Mouse (Mus musculus) midbrain, embryonic 10.5 days (tissue): ENCODE data around the gene Zfp169. TPM values are rescaled to one million over a fixed set of nuclear protein-coding genes. Genes with fewer than 3 reads are reported as not detected.
"Not testable (repeated sequence)": the region's sequence is repeated elsewhere in the genome, so short reads cannot be mapped to it uniquely, and the experiment has no call there.

Experiments
- DNase-seq: peaks from one replicate; pipeline ENCODE4 v3.0.0-alpha.2; 2017; ENCODE audit warnings: low spot score
- H3K27ac ChIP-seq: fragments of 300-500 bp; sonication (generic); replicated peaks from 2 replicates; pipeline ENCODE4 v1.5.1; 2016; ENCODE audit warnings: mild to moderate bottlenecking
- H3K27me3 ChIP-seq: fragments of 300-500 bp; sonication (generic); 2 replicates; pipeline ENCODE4 v1.6.1; 2016; ENCODE audit warnings: low read depth, mild to moderate bottlenecking; ENCODE audit not compliant: poor library complexity, severe bottlenecking
- H3K36me3 ChIP-seq: fragments of 300-500 bp; sonication (generic); 2 replicates; pipeline ENCODE4 v1.6.1; 2016; ENCODE audit warnings: mild to moderate bottlenecking, moderate library complexity
- H3K4me1 ChIP-seq: fragments of 300-500 bp; sonication (generic); 2 replicates; pipeline ENCODE4 v1.6.1; 2016
- H3K4me3 ChIP-seq: fragments of 300-500 bp; sonication (generic); 2 replicates; pipeline ENCODE4 v1.5.1; 2016; ENCODE audit warnings: mild to moderate bottlenecking, moderate library complexity
- H3K9me3 ChIP-seq: fragments of 300-500 bp; sonication (generic); replicated peaks from 2 replicates; pipeline ENCODE4 v1.6.1; 2016; ENCODE audit warnings: mild to moderate bottlenecking
- WGBS: fragments of 180-500 bp; shearing (Covaris S2); methylation state at CpG from one replicate; pipeline ENCODE4 v1.1.7; 2016; 5-methylcytosine and 5-hydroxymethylcytosine counted together
- polyA plus RNA-seq: library from polyadenylated mRNA; unstranded; fragments of >200 nt; fragmentation: Nextera tagmentation; extraction: Ambion mirVana; gene quantifications from 2 replicates; pipeline ENCODE4 v1.2.1, GENCODE M21; 2016

Gene Zfp169
- polyA plus RNA-seq, 1 experiment from 2014 or later: 4.7 TPM

- Histone ChIP-seq H3K4me1 (peaks cover 46% of the 10 kb centered on the region), H3K27me3 (peaks cover 6% of the 10 kb centered on the region), H3K4me3 (peak overlapping the region; percentile 93), H3K36me3 (no peaks in the 10 kb centered on the region; the same call in 1 of the 2 replicates), H3K9me3 (no peaks in the 10 kb centered on the region), H3K27ac (no peak overlapping the region)
- no peak for DNase-seq
These were observed 31.1 kb upstream of the Zfp169 start for GRCm38 (mm10) chr13:48544391-48544790.

DNA sequence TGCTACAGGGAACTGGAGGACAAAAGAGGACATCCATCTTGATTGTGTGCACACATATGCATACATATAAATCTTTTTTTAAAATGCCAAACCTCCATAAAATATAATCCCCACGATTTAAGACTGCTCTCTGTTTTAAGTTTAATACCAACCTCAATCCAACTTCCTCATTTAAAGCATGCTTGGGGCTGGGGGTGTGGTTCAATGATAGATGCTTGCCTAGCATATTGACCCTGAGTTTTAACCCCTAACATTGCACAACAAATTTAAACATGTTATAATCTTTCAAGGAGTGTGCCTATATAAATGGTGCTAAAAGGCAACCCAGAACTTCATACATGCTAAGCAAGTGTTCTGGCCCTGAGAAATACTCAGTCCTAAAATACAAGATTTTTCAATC lies 27.2 kb upstream of the Zfp169 start:
- no peaks in the 10 kb centered on the region for H3K9me3 ChIP-seq
- WGBS: 69% methylated on average over 1 of the region's 1 CpGs
- no peak overlapping the region for H3K27ac ChIP-seq
- DNase-seq: no peak
- peaks cover 31% of the 10 kb centered on the region for H3K36me3 ChIP-seq
- H3K27me3 ChIP-seq: no peaks in the 10 kb centered on the region
- no peak overlapping the region for H3K4me3 ChIP-seq
- H3K4me1 ChIP-seq: peaks cover 40% of the 10 kb centered on the region

DNA sequence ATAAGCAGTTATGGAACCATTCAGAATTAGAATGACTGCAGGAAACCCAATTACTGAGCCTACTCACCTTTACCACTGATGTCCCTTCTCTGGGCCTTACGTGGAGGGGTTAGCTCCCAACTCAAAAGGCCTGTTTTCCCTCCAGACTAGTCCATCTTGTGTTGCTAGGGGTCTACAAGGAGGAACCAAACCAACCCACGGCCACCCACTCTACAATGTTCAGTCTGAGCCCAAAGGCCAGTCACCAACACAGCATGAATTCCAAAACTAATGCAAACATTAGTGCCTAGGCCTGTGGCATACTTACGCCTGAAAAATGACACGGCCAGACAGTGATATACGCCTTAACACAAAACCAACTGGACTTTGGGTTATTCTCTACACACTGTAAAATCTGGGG lies 20.2 kb upstream of the Zfp169 start:
- Histone ChIP-seq H3K9me3 (no peaks in the 10 kb centered on the region), H3K27me3 (no peaks in the 10 kb centered on the region), H3K36me3 (peaks cover 41% of the 10 kb centered on the region), H3K4me3 (no peak overlapping the region), H3K27ac (no peak overlapping the region), H3K4me1 (peaks cover under 1% of the 10 kb centered on the region)
- WGBS: 87% methylated on average over 5 of the region's 5 CpGs
- peak; percentile 17 for DNase-seq

DNA sequence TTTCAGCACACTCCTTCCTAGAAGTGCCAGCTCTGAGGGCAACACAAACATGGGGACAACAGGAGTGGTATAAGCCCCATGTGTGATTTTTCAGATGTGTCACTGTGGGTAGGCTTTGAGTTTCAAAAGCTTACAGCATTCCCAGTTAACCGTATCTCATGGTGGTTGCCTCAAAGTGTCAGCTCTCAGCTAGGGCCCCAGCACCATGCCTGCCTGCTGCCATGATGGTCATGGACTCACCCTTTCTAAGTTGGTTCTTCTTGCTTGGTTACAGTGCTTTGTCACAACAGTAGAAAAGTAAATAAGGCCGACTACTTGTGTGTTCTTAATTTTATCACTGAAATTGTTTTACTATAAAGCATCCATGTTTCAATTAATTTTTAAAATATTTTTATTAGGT lies 18.2 kb upstream of the Zfp169 start:
- Histone ChIP-seq H3K9me3 (no peaks in the 10 kb centered on the region), H3K4me3 (no peak overlapping the region), H3K27me3 (no peaks in the 10 kb centered on the region), H3K4me1 (peaks cover 4% of the 10 kb centered on the region), H3K36me3 (peaks cover 21% of the 10 kb centered on the region), H3K27ac (no peak overlapping the region)
- no peak for DNase-seq
- WGBS: 84% methylated on average over 2 of the region's 2 CpGs

DNA sequence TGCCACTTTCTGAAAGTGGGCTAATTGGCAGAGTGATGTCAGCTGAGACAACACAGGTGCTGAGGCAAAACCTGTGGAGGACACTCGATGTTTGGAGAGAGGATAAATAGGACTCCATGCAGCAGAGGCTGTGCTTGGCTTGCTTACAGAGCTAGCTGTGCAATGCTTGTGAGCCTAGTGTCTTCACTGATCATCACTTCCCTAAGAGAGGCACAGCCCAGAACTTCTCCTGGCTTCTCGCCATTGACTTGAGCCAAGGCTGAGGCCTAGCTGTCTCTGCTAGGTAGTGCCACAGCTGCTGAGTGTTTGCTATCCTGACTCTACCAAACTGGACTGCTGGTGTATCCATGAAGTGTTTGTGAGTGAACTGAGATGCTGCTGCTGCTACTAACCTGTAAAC lies 17.4 kb upstream of the Zfp169 start:
- H3K27me3 ChIP-seq: no peaks in the 10 kb centered on the region
- peaks cover 14% of the 10 kb centered on the region for H3K36me3 ChIP-seq
- H3K4me1 ChIP-seq: peaks cover 4% of the 10 kb centered on the region
- no peaks in the 10 kb centered on the region for H3K9me3 ChIP-seq
- no peak for DNase-seq
- no peak overlapping the region for H3K4me3 ChIP-seq
- WGBS: 80% methylated on average over 2 of the region's 2 CpGs
- no peak overlapping the region for H3K27ac ChIP-seq

GRCm38 (mm10) chr13:48529028-48529427 lies 15.8 kb upstream of the Zfp169 start:
- WGBS: 60% methylated on average over 2 of the region's 2 CpGs
- Histone ChIP-seq H3K27ac (no peak overlapping the region), H3K27me3 (no peaks in the 10 kb centered on the region), H3K36me3 (no peaks in the 10 kb centered on the region), H3K4me1 (peaks cover 4% of the 10 kb centered on the region), H3K4me3 (no peak overlapping the region), H3K9me3 (no peaks in the 10 kb centered on the region)
- no peak for DNase-seq

- peaks cover 4% of the 10 kb centered on the region for H3K4me1 ChIP-seq
- peak; percentile 70 for DNase-seq
- no peaks in the 10 kb centered on the region for H3K36me3 ChIP-seq
- H3K27me3 ChIP-seq: no peaks in the 10 kb centered on the region
- no peak overlapping the region for H3K27ac ChIP-seq
- H3K9me3 ChIP-seq: no peaks in the 10 kb centered on the region
- WGBS: 53% methylated on average over 15 of the region's 15 CpGs
- no peak overlapping the region for H3K4me3 ChIP-seq
These were observed 15.0 kb upstream of the Zfp169 start for GRCm38 (mm10) chr13:48528123-48528871.

GRCm38 (mm10) chr13:48525745-48526144 lies 12.5 kb upstream of the Zfp169 start:
- 85% methylated on average over 5 of the region's 5 CpGs for WGBS
- DNase-seq: no peak
- Histone ChIP-seq H3K27ac (no peak overlapping the region), H3K27me3 (no peaks in the 10 kb centered on the region), H3K36me3 (no peaks in the 10 kb centered on the region), H3K4me1 (peaks cover 4% of the 10 kb centered on the region), H3K9me3 (no peaks in the 10 kb centered on the region), H3K4me3 (no peak overlapping the region)

DNA sequence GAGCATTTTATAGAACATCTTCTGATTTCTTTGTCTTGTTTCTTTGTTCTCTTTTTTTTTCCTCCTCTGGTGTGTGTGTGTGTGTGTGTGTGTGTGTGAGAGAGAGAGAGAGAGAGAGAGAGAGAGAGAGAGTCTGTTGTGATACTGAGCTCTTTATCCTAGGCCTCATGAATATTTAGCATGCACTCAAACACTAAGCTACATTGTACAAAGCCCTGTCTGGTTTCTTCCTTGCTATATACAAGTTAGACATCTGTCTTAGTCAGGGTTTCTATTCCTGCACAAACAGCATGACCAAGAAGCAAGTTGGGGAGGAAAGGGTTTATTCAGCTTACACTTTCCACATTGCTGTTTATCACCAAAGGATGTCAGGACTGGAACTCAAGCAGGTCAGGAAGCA lies 5.9 kb upstream of the Zfp169 start:
- H3K4me3 ChIP-seq: not testable (repeated sequence)

GRCm38 (mm10) chr13:48515861-48516260 lies 2.6 kb upstream of the Zfp169 start:
- DNase-seq: no peak
- no peaks in the 10 kb centered on the region for H3K27me3 ChIP-seq
- H3K36me3 ChIP-seq: no peaks in the 10 kb centered on the region
- no peaks in the 10 kb centered on the region; the same call in 1 of the 2 replicates for H3K9me3 ChIP-seq
- H3K4me1 ChIP-seq: peaks cover 20% of the 10 kb centered on the region
- H3K4me3 ChIP-seq: no peak overlapping the region
- no peak overlapping the region for H3K27ac ChIP-seq
- 88% methylated on average over 4 of the region's 4 CpGs for WGBS

More for the DNA sequence above, 5.9 kb upstream of the Zfp169 start:
- not testable (repeated sequence) for H3K27ac ChIP-seq, DNase-seq, H3K27me3 ChIP-seq, H3K36me3 ChIP-seq, H3K9me3 ChIP-seq, H3K4me1 ChIP-seq

DNA sequence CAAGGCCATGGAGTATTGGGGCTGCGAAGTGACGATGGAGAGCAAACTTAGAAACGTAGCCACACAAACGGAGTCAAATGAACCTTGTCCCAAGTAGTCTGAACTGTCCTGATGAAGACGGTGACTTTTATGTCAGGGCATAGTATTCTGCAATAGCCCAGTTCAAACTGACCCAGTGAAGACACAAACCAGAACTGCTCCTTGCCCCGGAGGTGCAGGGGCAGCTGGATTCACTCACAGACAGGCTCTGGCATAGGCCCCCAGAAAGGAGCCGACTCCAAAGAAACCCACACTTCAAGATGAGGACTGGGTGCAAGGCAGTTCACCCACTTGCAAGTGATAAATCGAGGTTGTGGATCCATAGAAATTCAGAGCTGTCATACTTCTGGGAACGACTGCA lies 4.6 kb downstream of the Zfp169 start:
- WGBS: 92% methylated on average over 9 of the region's 9 CpGs
- peaks cover 15% of the 10 kb centered on the region for H3K4me1 ChIP-seq
- H3K27me3 ChIP-seq: no peaks in the 10 kb centered on the region
- peaks cover 32% of the 10 kb centered on the region for H3K36me3 ChIP-seq
- H3K4me3 ChIP-seq: no peak overlapping the region
- no peak for DNase-seq
- no peaks in the 10 kb centered on the region for H3K9me3 ChIP-seq
- H3K27ac ChIP-seq: no peak overlapping the region

GRCm38 (mm10) chr13:48502422-48502821 lies 10.8 kb downstream of the Zfp169 start:
- DNase-seq: no peak
- Histone ChIP-seq H3K9me3 (no peaks in the 10 kb centered on the region; the same call in 1 of the 2 replicates), H3K27me3 (no peaks in the 10 kb centered on the region), H3K4me3 (no peak overlapping the region), H3K4me1 (peaks cover 9% of the 10 kb centered on the region), H3K36me3 (peaks cover 53% of the 10 kb centered on the region), H3K27ac (no peak overlapping the region)
- 78% methylated on average over 5 of the region's 5 CpGs for WGBS

DNA sequence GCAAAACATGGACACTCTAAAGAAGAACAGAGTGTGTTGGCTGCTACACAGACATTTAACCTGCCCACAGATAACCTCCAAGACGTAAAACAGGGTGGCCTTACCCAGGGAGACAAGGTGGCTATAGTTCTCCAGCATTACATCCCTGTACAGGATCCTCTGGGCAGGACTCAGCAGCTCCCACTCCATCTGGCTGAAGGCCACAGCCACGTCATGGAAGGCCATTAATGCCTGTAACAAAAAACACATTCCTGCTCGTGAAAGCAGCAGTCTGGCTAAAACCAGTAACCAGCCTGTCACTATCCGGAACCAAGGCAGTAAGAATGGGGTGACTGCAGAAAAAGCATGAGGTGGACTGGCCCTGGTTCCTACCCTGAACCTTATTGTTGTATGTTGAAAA lies 14.6 kb downstream of the Zfp169 start:
- Histone ChIP-seq H3K27me3 (no peaks in the 10 kb centered on the region), H3K36me3 (peaks cover 42% of the 10 kb centered on the region), H3K4me1 (peaks cover 11% of the 10 kb centered on the region), H3K4me3 (no peak overlapping the region), H3K27ac (no peak overlapping the region), H3K9me3 (no peaks in the 10 kb centered on the region; the same call in 1 of the 2 replicates)
- 79% methylated on average over 4 of the region's 4 CpGs for WGBS
- no peak for DNase-seq
